Mouse (Mus musculus) adrenal gland, adult 10 weeks (tissue): Measurements from ENCODE around the gene Izumo1r. TPM values are rescaled to one million over a fixed set of nuclear protein-coding genes. Genes with fewer than 3 reads are reported as not detected.

Experiments
- polyA plus RNA-seq: library from polyadenylated mRNA; stranded (reverse); fragments of 350-450 nt; fragmentation: Illumina TruSeq; extraction: RNeasy Lipid Tissue Mini Kit (QIAGEN cat#74804); gene quantifications from one replicate; pipeline ENCODE4 v1.2.3, GENCODE M21; 2014; ENCODE audit warnings: low read depth, low replicate concordance

Gene Izumo1r
- polyA plus RNA-seq = not detected

DNA sequence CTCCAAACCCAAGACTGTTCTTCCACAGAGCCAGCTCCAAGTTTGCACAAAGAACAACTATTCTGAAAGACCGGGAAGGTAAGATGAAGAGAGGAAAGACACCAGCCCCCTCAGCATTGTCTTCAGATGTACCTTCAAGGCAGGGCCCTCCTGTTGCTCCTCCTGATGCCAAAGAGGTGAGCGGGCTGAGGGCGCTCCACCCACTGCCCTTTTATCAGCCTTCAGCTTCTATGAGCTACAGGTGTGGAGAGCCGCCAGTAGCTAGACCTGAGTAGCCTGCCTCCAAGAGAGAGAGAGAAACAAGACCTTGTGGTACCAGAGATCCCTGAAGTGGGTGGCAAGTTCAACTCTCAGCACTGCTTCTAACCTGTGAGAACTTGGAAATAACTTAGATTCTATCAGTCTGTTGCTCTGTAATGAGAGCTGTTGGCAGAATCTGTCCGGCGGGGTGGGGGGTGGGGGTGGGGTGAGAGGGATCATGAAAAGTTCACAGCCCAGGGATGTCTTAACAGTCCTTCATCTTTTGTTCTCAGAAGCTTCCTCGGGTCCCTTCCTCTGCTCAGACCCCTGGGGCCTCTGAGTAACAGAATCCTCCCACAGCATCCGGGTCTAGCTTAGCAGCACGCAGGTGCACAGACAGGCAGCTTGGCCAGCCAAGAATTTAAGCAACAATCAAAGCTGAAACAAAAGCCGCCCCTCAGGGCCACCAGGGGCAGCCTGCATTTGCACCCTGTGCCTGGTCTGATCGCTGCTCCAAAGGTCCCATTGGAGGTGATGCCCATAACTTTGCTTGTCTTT lies at the start of gene Izumo1r:
Gene Izumo1r (minus strand): TSS at position 369 of the 798 bp plus-strand sequence.

DNA sequence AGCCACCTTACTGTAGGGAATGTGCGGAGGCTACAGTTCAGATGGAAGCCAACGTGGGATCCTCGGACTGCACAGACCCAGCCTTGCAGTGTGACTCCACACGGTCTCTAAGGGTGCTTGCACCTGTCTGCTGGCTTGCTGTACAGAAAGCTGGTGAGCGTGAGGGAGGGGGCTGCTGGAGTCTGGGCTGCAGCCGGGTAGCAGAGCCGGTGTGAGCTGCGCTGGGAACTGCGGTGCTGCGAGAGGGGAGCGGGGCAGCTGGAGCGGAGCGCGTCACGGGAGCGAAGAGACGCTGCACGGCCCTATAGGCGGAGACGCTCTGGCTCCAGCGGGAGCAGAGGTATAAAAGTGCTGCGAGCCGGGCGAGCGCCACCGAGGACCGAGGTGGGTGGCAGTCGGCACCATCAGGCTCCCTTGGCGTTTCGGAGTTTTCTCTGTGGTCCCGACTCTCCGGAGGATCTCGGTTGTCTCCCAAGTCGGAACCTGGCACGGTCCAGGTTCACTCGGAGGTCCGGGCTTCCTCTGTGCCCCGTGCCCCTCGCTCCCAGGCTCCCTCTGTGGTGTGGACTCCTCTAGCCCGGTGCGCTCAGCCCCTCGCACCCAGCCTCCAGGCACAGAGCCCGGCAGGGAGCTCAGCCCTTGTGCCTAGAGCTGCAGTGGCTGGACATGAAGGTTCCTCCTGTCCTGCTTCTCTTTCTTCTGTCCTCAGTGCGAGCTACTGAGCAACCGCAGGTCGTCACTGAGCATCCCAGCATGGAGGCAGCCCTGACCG lies 43.7 kb downstream of the Izumo1r start, which contains the start of gene Gpr83:
Gene Gpr83 (plus strand): TSS at position 343 of the 772 bp plus-strand sequence.

Other genes starting within 250 kb of the Izumo1r start
- gene Piwil4, start 163.2 kb downstream of the Izumo1r start, polyA plus RNA-seq = not detected
- 2.2 TPM for gene Fut4, start 151.6 kb downstream of the Izumo1r start, polyA plus RNA-seq
- gene 1700012B09Rik, start 132.9 kb downstream of the Izumo1r start, polyA plus RNA-seq = not detected
- gene Mre11a, start 119.3 kb downstream of the Izumo1r start, polyA plus RNA-seq = 56.2 TPM
- gene Ankrd49, start 119.1 kb downstream of the Izumo1r start, polyA plus RNA-seq = 44.9 TPM
- gene Gpr83, start 43.7 kb downstream of the Izumo1r start, polyA plus RNA-seq = not detected
- 5.2 TPM for gene Panx1, start 141.5 kb upstream of the Izumo1r start, polyA plus RNA-seq
- gene Hephl1, start 208.2 kb upstream of the Izumo1r start, polyA plus RNA-seq = 2.9 TPM